Mouse (Mus musculus) small intestine, adult 2 months (tissue): ENCODE results near the gene Dupd1. TPM values are rescaled to one million over a fixed set of nuclear protein-coding genes. Genes with fewer than 3 reads are reported as not detected.

Experiments used
- H3K27ac ChIP-seq: fragments of 200-500 bp; 2 replicates; pipeline ENCODE4 v1.5.1; 2012; ENCODE audit warnings: low read depth, low read length, control low read depth, inconsistent platforms; ENCODE audit not compliant: insufficient read depth
- H3K27me3 ChIP-seq: fragments of 200-500 bp; 2 replicates; pipeline ENCODE4 v1.6.1; 2012; ENCODE audit warnings: mild to moderate bottlenecking, moderate library complexity, low read length, inconsistent platforms; ENCODE audit not compliant: control insufficient read depth, insufficient read depth
- H3K36me3 ChIP-seq: fragments of 200-500 bp; 2 replicates; pipeline ENCODE4 v1.6.1; 2012; ENCODE audit warnings: mild to moderate bottlenecking, low read length, control low read depth, inconsistent platforms; ENCODE audit not compliant: control insufficient read depth, insufficient read depth
- H3K4me1 ChIP-seq: fragments of 200-500 bp; 2 replicates; pipeline ENCODE4 v1.6.1; 2012; ENCODE audit warnings: low read length, inconsistent platforms, mixed read lengths; ENCODE audit not compliant: control insufficient read depth, insufficient read depth, insufficient read length
- H3K4me3 ChIP-seq: fragments of 200-500 bp; 2 replicates; pipeline ENCODE4 v1.5.1; 2012; ENCODE audit warnings: low read depth, mild to moderate bottlenecking, control low read depth, inconsistent platforms, low read length, moderate library complexity
- CTCF ChIP-seq: fragments of 200-500 bp; IDR thresholded peaks from 2 replicates; pipeline ENCODE4 v1.5.1; 2012; ENCODE audit warnings: low read depth, mild to moderate bottlenecking, control low read depth, inconsistent platforms, low read length, moderate library complexity, mixed read lengths; ENCODE audit not compliant: insufficient replicate concordance, insufficient read length; ENCODE audit errors: extremely low read depth
- POLR2A ChIP-seq: fragments of 200-500 bp; IDR thresholded peaks from 2 replicates; pipeline ENCODE4 v1.6.1; 2012; ENCODE audit warnings: low read depth, mild to moderate bottlenecking, control low read depth, inconsistent platforms, low read length, moderate library complexity
- WGBS: fragments of 180-500 bp; shearing (Covaris S2); methylation state at CpG from one replicate; pipeline ENCODE4 v1.1.7; 2018; 5-methylcytosine and 5-hydroxymethylcytosine counted together
- polyA plus RNA-seq: library from polyadenylated mRNA; depleted of rRNA; stranded (reverse); fragments of >200 nt; gene quantifications from 2 replicates; pipeline ENCODE4 v1.2.3, GENCODE M21; 2012

The Dupd1 gene
- polyA plus RNA-seq, 1 experiment: not detected

DNA sequence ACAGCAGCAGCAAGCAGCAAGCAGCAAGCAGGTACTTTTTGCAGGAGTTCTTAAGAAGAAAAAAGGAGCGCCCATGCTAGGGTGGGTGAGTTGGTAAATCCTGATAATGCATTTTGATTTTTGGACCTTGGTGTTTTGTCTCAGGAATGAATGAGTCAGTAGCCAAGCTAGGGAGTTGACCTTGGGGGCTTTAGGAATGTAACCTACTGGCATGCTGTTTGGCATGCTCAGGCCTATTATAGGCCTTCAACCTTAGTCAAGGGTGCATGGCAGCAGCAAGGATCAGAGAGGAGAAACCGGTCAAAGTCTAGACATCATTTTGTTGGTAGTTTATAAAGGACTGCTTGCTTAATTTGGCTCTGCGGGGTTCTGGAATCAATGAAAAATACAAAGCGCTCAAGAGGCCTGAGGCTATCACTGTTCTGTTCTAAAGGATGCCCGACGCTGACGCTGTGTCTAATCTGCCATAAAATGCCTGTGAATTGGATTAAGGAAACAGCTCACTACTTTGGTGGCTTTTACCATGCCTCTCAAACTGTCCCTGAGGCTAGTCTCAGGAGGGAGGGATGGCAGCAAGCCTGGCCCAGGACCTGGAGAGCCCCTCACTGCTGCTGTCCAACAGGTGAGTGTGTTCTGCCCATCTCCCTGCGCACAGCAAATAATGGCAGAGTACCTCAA lies 7.8 kb upstream of the Dupd1 start:
- H3K36me3 ChIP-seq: no peaks in the 10 kb centered on the region

DNA sequence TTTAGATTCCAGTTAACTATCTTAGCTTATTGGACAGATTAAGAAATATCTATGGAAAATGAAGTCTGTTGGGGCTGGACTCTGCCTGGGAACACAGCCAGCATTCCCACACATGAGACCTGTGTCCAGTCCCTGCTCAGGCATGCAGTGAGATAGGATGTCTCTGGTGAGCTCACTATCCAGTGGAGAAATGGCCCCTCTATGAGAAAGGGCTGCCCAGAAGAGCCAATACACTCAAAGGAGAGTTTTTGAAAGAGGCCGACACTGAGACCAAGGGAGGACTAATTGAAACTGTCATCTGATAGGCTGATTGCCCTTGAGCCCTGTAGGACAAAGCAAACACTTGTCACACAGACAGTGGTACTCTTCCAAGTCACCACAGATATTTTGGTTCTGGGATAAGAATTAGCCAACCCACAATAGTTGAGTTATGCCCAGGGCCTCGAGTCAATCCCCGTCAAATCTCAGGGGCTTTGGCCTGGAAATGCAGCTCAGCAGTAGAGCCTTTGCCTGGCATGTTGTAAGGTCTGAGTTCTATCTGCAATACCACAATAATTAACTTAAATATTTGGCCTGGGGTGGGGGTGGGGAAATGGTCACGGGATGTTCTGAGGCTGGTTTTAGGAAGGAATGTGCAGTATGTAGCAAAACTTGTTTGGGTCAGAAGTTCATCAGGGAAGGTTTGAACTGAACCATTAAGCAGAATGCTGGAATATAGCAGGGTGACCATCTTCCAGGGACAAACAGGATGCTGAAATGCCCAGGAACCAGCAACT lies 6.2 kb upstream of the Dupd1 start:
- no peaks in the 10 kb centered on the region for H3K4me1 ChIP-seq
- 80% methylated on average over 4 of the region's 4 CpGs for WGBS
- no peaks in the 10 kb centered on the region for H3K36me3 ChIP-seq
- TF ChIP-seq CTCF: no peak
- no peak for TF ChIP-seq POLR2A
- no peak overlapping the region for H3K27ac ChIP-seq
- no peaks in the 10 kb centered on the region for H3K27me3 ChIP-seq
- H3K4me3 ChIP-seq: no peak overlapping the region

More for the DNA sequence above, 7.8 kb upstream of the Dupd1 start:
- 89% methylated on average over 8 of the region's 8 CpGs for WGBS
- Histone ChIP-seq H3K4me1 (no peaks in the 10 kb centered on the region), H3K27ac (no peak overlapping the region), H3K27me3 (no peaks in the 10 kb centered on the region), H3K4me3 (no peak overlapping the region)
- TF ChIP-seq POLR2A (no peak), CTCF (no peak)

DNA sequence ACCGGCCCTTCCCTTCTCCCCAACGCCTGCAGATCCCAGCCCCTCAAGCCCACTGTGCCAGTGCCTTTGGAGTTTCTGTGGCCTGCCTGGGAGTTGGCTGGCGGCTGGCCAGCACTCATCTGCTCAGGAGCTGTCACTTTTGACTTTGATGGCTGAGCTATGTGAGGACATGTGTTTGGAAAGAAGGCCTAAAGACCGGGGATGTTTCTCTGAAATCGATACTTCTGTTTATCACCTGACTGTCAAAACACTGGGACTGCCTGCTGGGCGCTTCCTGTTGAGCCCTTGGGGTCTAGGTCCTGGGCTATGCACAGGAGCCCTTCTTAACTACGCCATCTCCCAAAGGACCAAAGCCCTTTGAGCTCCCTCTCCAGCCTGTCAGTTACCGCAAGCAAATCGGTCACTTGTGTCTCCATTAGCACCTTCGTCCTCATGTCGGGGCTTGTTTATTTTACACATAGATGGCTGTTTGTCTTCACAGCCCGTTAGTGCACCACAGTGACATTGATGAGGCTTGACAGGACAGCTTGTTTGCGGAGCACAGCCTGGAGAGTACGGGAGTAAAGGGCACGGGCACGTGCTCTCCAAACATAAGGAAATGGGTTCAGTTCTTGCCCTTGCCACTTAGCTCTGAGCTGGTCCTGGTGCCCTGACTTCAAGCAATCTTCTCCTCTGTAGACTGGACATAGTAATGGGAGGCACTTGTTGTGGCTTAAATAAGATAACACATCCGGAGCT lies 5.4 kb upstream of the Dupd1 start:
- H3K4me1 ChIP-seq: no peaks in the 10 kb centered on the region
- 48% methylated on average over 17 of the region's 17 CpGs for WGBS
- TF ChIP-seq CTCF (no peak), POLR2A (no peak)

DNA sequence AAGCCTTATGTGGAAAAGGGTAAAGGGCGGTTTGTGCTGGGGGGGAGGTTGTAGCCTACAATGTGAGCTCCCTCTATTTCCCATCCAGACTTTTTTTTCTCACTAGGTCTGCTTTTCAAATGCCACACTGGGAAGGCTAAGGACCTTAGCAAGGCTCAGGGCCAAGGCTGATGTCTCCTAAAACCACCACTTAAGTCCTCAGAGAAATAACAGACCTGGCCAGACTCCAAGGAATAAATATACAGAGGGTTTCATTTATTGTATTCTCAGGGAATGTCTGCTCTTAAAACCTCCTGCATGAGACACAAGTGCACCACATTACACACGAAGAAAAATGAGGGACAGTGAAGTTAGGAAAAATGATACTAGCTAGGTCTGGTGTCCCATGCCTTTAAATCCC lies 3.1 kb downstream of the Dupd1 start:
- H3K27ac ChIP-seq: no peak overlapping the region
- H3K27me3 ChIP-seq: no peaks in the 10 kb centered on the region
- H3K4me3 ChIP-seq: no peak overlapping the region
- no peaks in the 10 kb centered on the region for H3K4me1 ChIP-seq
- WGBS: 70% methylated on average over 2 of the region's 2 CpGs
- H3K36me3 ChIP-seq: no peaks in the 10 kb centered on the region
- TF ChIP-seq POLR2A (no peak), CTCF (no peak)

More for the DNA sequence above, 5.4 kb upstream of the Dupd1 start:
- H3K4me3 ChIP-seq: no peak overlapping the region
- no peak overlapping the region for H3K27ac ChIP-seq
- H3K27me3 ChIP-seq: no peaks in the 10 kb centered on the region
- H3K36me3 ChIP-seq: no peaks in the 10 kb centered on the region

DNA sequence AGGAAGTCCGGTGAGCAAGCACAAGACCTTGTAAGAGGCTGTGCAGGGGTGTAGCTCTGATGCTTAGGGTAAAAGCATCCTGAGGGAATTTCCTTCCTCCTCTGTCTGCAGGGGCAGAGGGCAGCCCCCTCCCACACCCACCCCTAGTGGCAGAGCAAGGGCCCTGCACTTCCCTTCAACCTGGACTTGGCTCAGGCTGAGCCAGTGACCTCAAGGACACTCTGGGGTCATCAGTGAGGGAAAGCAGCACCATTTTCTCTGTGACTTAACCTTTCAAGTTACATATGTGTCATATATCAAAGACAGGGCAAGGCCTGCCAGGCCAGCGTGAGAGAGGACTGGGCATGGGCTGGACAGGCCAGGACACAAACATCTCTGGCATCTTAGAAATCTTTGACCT lies 4.8 kb downstream of the Dupd1 start:
- no peak for TF ChIP-seq CTCF
- no peak for TF ChIP-seq POLR2A
- 85% methylated on average over 2 of the region's 2 CpGs for WGBS
- no peaks in the 10 kb centered on the region for H3K27me3 ChIP-seq
- no peaks in the 10 kb centered on the region for H3K36me3 ChIP-seq
- H3K4me3 ChIP-seq: no peak overlapping the region
- H3K4me1 ChIP-seq: no peaks in the 10 kb centered on the region
- H3K27ac ChIP-seq: no peak overlapping the region

DNA sequence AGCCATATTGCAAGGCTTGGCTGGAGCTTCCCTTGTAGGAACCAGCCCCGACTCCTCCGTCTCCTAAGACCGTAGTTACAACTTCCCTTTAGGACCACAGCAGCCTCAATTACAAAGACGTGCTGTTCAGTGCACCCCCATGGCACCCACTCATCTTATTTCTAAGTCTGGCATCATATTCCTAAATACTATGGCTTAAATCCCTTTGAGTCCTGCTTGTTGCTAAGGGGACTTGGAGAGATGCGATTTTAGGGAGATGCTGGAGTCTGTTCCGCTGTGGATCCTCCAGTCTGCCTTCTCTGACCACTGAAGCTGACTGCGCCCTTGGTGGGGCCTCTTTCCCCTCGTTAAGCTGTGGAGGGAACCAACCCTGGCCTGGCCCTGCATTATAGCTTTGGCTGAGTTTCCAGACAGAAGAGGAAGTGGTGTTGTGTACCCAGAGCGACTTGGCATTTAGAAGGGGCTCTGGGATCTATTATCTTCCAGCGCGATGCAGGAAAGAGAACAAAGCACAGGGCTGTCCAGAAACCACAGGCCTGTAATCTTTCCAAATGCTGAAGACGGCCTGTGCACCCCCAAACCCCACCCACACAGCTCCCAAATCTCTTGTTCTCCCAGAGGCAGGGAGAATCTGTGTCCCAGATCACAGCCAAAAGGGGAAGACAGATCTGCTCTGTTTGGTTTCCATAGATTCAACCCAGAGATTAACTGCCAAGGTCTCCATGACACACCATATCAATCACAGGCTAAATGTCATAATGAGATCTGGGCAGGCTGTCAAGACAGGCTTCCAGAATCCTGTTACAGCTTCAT lies 7.4 kb downstream of the Dupd1 start:
- TF ChIP-seq POLR2A (no peak), CTCF (no peak)
- Histone ChIP-seq H3K4me1 (no peaks in the 10 kb centered on the region), H3K27ac (no peak overlapping the region), H3K36me3 (no peaks in the 10 kb centered on the region), H3K4me3 (no peak overlapping the region), H3K27me3 (no peaks in the 10 kb centered on the region)
- WGBS: 62% methylated on average over 12 of the region's 12 CpGs
